Mouse (Mus musculus) cerebellum, postnatal 25 days (tissue): ENCODE data around the gene Fermt3.

Experiments used
- DNase-seq, 2 experiments: peaks; one replicate each; pipeline ENCODE4 v3.0.0; 2021; ENCODE audit warnings: mixed read lengths in 2 of 2

Fermt3 gene

DNA sequence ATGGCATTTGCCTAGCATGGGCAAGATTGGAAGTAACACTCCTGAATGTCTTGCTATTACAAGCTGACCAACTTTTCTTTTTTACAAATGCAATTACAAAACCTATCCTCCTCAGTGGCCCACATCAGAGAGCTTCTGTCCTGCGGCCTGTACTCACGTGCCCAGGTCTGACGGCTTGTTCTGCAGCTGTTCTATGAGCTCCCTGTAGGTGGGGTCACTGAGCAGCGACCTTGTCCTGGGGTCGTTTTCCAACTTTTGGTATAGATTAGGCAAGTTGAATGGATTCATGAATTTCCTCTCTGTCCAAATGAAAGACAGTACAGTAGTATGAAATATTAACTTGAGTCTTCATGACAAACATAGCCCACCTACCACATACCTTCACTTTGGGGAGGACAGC, 14.7 kb upstream of the Fermt3 start:
- no peak for DNase-seq

DNA sequence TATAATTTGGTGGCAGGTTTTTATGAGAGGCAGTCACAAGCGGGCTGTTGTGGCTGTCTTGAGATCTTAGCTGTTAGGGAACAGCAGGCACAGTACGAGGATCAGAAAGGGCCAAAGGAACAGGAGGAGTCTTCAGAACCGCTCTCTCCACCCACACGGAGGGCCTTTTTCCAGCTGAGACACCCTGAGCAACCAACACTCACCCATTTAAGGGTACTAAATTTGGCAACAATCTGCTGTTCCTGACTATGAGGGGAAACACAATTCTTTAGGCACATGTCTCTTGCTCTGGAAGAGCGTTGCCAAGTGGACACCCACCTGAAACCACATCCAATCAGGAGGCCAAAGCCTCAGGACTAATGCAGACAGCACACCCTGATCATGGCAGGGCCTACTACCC, 10.3 kb upstream of the Fermt3 start:
- no peak for DNase-seq

DNA sequence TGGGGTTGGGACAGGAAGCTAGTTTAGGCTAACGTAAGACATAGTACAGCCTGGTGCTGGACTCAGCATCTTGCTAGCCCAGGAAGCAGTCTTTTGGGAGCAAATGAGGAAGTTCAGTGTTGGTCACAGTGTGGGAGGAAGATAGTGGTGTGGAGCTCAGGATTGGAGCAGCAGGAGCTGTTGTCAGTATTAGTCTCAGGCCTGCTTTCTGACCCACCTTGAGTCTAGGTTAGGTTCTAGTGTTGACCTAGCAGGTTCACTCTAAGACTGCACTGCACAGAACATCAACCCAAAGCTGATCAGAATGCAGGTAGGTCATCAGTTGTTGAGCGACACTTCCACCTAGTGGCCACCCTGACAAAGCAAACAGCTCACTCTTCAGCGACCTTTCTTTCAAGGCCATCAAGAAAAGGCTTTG, 964 bp upstream of the Fermt3 start:
- peak; percentile 67 to 81 for DNase-seq

DNA sequence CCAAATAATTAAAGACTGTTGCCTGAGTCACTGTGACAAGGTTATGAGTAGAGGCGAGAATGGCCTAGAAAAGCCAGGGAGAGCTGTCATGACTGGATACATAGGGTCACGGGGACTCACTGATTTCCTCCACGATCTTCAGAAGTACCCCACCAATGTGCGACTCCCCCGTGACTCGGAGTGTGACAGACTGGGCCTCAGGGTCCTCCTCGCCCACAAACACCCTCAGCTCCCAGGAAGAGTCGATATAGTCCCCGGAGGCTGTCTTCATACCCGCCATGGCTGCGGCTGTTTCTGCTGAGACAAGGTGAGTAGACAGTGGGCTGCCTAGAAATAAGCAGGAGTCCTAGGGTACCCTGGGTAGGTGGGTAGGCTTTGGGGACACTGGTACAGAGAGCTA, 723 bp downstream of the Fermt3 start:
- DNase-seq, result no peak

DNA sequence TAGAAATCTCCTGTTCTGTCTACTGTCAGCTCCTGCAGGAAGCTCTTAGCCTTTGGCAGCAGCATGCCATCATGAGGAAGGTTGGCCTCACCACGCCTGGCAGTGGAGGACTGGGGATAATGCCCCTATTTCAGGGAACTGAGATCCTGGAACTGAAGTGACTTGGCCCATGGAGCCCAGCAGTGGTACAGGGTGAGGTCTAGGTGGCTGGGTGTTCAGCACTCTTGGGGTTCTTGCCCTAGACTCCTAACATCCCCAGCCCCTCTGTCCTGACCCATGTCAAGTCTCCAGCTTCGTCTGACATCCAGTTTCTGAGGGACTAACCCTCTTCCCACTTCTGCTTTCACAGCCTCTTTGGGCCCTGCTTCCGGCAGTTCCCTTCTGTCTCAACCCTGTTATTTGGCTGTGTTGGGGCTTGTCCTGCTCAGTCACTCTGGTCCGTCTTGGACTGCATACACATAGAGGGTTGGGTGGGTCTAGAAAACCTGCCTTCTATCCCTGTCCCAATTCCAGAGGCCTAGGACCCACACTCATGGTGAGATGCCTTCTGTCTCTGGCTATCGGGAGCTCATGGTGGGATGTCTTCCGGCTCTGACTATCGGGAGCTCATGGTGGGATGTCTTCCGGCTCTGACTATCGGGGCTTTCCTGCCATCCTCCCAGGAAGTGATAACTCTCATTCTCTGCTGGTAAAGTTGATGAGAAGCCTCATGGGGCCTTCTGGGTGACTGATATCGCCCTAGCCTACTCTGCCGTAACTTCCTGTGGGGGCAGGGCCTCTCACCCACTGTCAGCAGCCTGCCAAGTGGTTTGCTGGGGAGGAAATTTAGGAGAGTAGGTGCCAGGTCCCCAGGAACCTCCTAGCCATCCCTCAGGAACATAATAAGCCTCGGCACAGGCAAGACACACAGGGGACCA, 1.5 kb downstream of the Fermt3 start:
- no peak for DNase-seq

DNA sequence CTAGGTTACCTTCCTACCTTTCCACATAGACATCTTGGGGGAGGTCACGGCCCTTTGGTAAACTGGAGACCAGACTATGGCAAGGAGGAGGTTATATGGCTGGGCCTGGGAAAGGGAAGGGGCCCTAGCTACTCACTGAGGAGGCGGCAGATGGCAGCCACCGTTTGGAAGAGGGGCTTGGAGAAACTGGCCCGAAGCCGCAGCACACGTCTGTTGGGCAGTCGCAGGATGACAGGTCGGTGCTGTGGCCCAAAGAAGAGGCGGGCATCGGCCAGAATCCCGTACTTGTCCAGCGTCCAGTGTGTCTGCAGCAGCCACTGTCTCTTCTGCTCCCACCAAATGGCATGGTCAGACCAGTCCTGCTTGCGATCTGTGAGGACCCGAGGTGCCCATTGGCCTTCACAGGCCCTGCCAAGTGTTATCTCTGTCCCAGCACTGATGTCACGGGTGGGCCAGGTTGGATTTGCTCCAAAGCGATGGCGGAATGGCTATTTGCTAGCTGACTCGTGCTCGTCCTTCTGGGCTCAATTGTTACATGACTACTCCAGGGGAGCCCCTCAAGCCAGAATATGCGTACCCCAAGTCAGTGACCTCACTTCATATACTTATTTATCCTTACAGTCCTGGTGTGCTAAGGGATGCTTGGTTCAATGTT, 4.7 kb downstream of the Fermt3 start:
- DNase-seq, result no peak

DNA sequence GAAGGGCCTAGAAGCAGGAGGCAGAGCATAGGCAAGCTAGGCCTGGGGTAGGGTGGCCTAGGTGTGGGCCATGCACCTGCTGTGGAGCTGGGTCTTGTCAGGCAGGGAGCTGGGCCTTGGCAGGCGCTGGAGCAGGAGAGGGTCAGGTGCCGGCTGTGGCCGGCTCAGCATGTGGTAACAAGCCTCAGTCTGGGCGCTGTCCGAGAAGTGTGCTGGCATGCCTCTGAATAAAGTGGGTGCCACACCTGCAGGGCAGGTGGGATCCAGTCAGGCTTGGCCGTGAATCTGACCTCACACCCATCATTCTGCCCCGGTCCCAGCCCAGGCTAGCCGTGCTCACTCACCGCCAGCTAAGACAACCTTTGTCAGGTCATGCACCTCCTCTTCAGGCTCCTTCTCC, 5.3 kb downstream of the Fermt3 start:
- DNase-seq, result no peak

DNA sequence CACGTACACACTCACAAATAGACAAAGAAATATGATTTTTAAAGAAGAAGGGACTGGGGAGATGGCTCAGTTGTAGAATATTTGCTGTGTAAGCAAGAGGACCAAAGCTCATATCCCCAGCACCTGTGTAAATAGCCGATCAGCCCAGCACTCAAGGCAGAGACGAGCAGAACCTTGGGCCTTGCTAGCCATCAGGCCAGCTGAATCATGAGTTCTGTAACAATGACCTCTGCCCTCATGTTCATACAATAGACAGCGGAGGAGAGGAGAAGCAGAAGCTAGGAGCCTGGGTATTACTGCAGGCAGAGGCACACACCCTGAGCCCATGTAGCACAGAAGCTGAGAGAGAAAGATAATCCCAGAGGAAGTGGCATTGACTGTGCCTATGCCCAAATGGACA, 6.8 kb downstream of the Fermt3 start:
- no peak for DNase-seq

DNA sequence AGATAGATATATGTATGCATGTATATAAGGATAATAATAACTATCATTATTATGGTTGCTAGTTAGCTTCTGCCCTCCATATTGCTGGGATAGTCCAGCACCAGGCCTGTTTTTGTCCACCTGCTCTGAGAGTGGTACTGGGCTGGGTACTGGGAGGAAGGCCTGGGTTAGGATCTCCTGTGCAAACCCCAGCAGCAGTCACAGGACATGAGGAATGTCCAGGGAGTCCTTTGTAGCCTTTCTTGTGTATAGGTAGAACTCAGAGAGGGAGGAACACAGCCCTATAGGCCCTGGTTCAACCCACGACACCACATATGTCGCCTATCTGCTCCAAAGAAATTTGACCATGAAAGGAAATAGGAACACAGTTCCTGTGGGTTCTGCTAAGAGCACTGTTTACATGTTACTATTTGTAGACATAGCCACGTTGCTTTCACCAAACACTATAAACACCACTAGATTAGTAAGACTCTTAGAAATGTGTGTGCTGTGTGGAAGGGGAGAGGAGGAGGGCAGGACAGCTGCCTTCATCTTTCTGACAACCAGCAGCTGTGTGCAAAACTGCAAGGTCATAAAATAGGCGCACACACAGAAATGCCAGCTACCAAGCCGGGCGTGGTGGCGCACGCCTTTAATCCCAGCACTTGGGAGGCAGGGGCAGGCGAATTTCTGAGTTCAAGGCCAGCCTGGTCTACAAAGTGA, 12.2 kb downstream of the Fermt3 start:
- DNase-seq, result no peak

DNA sequence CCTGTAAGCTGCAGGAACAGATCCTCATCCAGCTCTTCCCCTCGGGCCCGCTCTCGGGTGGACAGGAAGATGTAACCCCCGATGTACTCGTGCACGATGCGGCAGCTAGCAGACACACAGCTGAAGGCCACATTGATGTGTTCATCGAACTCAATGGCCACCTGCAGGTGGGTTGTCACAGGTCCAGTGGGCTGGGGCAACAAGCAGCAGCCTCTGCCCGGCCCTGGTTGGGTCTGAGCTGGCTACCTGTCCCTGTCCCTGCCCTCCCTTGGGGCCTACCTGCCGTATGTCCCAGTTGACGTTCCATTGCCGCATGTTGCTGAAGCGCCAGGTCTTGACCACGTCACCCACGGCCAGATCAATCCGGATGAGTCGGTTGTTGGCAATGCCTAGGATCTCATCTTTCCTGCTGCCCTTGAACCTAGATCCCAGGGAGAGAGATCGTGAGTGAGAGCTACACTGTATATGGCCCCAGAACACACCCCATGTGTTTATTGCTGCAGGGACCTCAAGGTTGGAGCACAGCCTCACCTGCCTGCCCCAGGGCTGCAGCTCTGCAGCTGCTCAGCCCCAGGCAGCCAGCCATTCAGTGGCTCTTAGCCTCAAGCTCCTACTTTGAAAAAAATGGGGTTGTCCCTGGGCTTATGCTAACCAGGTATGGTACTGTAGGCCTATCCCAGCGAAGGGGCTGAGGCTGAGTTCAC, 19.8 kb downstream of the Fermt3 start:
- DNase-seq, result peak in 1 of 2 experiments; percentile 23

DNA sequence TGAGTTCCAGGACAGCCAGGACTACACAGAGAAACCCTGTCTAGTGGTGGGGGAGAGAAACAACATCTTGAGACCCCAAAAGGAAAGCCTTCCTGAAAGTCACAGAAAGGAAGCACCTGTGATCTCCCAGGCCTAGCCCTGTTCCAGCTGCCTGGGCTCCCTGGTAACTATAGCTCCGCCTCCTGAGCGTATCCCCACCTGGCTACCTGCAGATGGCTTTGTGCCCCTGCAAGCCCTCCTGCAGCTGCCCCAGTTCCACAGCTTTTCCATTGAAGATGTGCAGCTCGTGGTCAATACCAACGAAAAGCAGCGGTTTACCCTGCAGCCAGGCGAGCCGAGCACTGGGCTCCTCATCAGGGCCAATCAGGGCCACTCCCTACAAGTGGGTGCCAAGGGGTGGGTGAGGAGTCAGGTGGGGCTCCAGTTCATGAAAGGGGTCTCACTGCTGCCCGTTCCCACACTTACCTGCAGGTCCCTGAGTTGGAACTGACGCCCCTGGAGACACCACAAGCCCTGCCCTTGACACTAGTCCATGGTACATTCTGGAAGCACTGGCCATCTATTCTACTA, 21.5 kb downstream of the Fermt3 start:
- no peak for DNase-seq

DNA sequence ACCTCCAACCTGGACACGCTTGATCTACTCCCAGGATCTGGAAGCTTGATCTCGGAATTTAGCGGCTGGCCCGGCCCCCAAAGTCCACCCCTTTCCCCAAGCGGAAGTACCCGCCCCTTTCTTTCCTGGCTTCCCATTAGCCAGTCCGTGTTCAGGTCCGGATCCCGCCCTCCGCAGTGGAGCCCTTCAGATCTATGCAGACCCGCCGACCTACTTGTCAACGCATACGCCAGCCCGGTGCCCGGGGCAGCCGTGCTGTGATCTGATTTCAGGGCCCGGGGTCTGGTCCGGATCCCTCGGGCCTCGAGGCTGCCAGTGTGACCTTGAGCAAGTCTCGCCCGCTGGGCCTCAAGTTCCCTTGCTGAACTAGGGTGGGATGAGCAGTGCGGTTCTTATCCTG, 23.3 kb downstream of the Fermt3 start, which contains the start of the genes Nudt22 and Trpt1:
Nudt22 (minus strand) TSS at position 112 of the 400 bp plus-strand sequence.
Trpt1 (plus strand) TSS at position 126 of the 400 bp plus-strand sequence.
- DNase-seq, result peak; percentile 88 to 91

DNA sequence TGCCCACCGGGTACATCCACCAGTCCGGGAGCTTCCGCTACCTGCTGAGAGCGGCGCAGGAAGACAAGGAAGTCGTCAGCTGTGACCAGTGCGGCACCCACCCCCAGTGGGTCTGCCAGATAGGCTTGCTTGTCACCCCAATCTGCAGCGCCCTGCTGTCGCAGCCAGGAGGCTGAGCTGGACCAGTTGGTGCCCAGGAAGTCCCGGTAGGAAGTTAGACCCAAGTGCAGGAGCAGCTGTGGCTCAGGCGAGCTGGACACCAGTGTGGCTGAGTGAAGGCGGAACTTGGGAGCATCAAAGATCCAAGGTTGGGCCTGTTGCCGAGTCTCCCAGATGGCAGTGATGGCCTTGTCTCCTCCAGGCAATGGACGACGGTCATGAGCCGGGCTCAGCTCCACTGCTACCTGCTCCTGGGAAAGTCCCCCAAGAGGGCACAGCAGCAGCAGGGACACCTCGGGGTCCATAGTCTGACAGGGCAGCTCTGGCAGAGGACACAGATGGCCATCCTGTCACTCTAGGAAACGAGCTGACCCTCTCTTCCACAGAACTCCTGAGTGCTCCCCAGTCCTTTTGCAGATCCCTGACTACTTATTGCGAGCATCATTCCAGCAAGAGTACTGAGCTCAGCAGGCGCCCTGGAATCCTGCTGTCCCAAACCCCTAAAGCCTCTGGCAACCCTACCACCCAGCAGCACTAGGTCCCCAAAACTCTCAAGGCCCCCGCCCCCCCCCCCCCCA, 23.8 kb downstream of the Fermt3 start:
- peak; percentile 66 to 76 for DNase-seq

DNA sequence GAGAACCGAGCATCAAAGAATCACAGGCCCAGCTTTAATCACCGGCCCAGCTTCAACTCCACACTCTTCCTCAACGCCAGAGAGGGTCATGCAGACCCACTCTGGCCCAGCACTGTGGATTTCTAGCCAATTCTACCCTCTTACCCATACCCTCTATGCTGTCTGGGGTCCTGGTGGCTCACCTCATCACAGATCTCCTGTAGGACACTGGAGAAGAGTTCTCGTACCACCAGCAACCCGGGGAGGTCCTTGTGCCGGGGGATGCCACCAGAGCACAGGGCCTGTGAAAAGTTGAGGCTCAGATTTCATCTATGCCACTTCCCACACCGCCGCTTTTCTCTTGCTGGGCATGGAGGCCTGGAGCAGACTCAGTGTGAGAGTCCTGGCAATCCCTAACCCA, 24.8 kb downstream of the Fermt3 start:
- DNase-seq, result peak in 1 of 2 experiments; percentile 21

DNA sequence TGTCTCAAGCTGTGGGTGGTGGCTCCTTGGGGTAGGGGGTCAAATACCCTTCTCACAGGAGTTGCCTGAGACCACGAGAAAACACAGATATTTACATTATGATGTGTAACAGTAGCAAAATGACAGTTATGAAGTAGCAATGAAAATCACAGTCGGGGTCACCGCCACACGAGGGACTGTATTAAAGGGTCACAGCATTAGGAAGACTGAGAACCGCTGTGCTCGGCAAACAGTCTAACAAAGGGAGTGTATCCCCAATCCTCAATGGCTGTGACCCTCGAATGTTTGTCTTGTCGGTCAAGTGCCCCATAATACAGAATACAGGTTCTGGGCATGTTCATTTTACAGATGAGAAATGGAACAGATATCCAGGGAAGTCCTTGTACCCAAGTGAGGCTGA, 25.3 kb downstream of the Fermt3 start:
- DNase-seq, result no peak

DNA sequence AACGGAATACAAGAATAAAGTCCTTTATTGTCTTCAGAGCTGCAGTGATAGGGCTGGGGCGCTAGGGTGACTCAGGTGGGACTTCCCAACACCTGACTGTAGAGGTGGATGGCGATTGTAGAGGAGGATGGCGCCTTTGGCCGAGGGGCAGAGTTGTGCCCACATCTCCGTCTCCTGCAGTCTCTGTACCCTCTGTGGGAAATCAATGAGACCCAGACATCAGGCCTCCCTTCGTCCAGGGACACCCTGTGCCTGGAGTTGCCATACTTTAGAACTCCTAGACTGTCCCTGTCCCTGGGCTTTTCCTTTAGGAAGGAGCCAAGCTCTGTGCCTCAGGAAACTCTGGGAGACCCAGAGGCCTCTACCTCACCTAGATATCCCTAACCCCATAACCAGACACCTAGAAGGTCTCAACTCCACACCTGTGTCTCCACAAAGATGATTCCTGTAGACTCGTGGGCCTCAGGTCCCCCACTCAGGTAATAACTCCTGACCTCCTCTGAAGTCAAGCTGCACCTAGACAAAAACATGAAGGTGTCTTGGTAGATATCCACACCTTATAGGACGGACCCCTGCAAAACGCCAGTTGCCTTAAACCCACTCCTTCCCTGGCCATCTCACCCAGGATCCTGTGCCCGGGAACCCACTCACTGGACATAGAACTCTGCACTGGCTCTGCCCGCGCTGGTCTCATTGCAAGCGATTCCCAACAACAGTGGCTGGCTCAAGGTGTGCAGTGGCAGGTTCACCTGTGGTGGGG, 26.1 kb downstream of the Fermt3 start:
- DNase-seq, result no peak

DNA sequence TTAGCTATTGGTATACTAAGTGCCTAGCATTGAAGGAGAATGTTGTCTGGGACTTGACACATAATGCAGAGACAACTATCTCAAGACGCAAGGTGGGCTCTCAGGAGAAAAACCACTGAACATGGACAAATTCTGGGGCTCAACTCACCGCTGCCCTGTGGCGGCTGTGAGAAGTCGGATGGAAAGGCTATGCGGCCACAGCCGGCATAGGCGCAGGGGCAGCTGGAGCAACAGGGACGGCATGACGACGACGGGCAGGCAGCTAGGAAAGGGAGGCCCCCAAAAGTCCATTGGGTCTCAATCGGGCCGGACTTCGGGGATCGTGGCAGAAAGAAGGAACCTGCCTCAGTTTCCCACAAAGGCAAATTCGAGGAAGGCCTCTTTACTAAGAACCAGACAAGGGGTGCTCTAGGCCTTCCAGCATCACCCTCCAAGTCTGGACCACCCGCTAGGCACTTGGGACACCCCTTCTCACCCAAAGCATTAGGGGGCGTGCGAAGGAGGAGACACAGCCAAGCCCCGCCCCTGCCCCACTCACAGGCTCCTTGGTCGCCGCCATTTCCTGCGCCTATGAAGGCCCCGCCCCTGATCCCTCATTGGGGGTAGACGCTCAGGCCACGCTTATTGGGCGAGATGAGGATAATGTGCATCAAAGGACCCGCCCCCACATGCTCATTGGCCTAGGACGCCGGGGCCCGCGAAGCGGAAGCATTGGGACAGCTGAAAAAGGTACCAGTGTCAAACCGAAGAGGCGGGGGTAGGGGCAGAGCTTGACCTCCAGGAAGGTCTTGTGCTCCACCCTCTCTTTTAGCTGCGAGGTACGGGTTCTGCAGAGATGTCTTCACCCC, 27.0 kb downstream of the Fermt3 start, which contains the start of gene Dnajc4:
Dnajc4 (minus strand) TSS at position 562 of the 848 bp plus-strand sequence.
- peak; percentile 92 to 96 for DNase-seq

DNA sequence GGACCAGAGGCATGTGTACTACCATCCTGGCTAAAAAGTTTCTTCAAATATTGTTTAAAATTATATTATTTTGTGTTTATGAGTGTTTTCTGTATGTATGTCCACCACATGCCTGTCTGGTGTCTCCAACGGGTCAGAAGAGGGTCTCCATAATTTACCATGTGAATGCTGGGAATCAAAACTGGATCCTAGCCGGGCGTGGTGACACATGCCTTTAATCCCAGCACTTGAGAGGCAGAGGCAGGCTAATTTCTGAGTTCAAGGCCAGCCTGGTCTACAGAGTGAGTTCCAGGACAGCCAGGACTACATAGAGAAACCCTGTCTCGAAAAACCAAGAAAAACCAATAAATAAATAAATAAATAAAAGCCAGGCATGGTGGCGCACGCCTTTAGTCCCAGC, 28.1 kb downstream of the Fermt3 start:
- DNase-seq, result peak in 1 of 2 experiments; percentile 18

DNA sequence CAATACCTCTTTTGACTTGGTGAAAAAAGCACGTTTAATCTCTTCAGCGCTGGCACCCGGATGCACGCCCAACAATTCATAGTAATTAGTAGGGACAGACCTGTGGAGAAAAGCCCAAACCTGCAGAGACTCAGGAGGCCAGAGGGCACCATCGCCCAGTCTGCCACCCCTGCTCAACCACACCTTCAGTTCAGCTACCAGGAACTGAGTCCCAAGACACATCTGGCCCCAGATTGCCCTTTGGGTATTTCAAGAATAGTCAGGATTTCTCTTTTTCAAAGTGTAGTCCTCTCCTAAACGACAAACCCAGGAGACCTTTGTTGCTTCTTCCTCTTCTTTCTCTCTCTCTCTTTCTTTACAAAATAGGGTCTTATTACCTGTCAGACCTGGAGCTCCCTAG, 28.6 kb downstream of the Fermt3 start:
- DNase-seq, result peak in 1 of 2 experiments; percentile 17

DNA sequence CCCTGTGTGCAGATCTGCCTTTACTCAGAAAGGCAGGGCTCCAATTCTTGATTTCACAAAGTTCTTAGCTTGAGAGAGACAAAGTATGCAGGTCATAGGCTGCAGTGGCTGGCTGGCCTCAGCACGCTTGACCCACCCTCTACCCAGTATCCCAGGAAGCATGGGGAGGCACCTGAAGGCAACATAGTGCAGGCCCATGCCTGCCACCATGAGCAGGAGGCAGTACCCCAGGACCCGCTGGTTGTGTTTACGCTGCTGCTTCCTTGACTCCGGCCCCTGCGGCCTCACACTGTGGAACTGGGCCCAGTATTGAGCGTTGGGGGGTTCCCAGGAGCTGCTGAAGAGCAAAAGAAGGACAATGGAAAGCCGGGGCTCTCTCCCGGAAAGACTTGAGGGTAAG, 30.0 kb downstream of the Fermt3 start:
- DNase-seq, result peak in 1 of 2 experiments; percentile 17
